Mouse (Mus musculus) thymus, postnatal 10 days (tissue): ENCODE data around the gene Yipf1.

Experiments
- DNase-seq, 2 experiments: peaks; one replicate each; pipeline ENCODE4 v3.0.0; 2021; ENCODE audit warnings: low spot score in 2 of 2

The Yipf1 gene

GRCm38 (mm10) chr4:107372304-107372703, 58.1 kb downstream of the Yipf1 start:
- DNase-seq, result no peak

GRCm38 (mm10) chr4:107374677-107375076, 60.5 kb downstream of the Yipf1 start:
- DNase-seq, result no peak

GRCm38 (mm10) chr4:107378954-107379353, 64.8 kb downstream of the Yipf1 start:
- no peak for DNase-seq

- DNase-seq, result no peak
Observed at GRCm38 (mm10) chr4:107380871-107381270, 66.7 kb downstream of the Yipf1 start.

- no peak for DNase-seq
Observed at GRCm38 (mm10) chr4:107387038-107387437, 72.9 kb downstream of the Yipf1 start.

GRCm38 (mm10) chr4:107387465-107387864, 73.3 kb downstream of the Yipf1 start:
- no peak for DNase-seq

- no peak for DNase-seq
Observed at GRCm38 (mm10) chr4:107388291-107388690, 74.1 kb downstream of the Yipf1 start.

GRCm38 (mm10) chr4:107389345-107389744, 75.2 kb downstream of the Yipf1 start:
- DNase-seq, result no peak

- no peak for DNase-seq
Observed at GRCm38 (mm10) chr4:107393771-107394170, 79.6 kb downstream of the Yipf1 start.
